Mouse (Mus musculus) E14TG2a.4 (cell line): ENCODE measurements around the gene Lin37.

ENCODE experiments used
- CTCF ChIP-seq: conservative IDR thresholded peaks from 2 replicates; pipeline ENCODE4 v1.5.1; 2014; ENCODE audit warnings: low read length
- NANOG ChIP-seq: IDR thresholded peaks from 2 replicates; pipeline ENCODE4 v1.6.1; 2014; ENCODE audit warnings: borderline replicate concordance, low read length, mixed read lengths
- POU5F1 ChIP-seq: IDR thresholded peaks from 2 replicates; pipeline ENCODE4 v1.6.1; 2014; ENCODE audit warnings: low read length, borderline replicate concordance

- TF ChIP-seq CTCF (no peak), POU5F1 (no peak), NANOG (no peak)
Observed at GRCm38 (mm10) chr7:30593579-30594509, 34.2 kb upstream of the Lin37 start.
